Mouse (Mus musculus) thymus, adult 2 months (tissue): ENCODE results near the gene Tnpo1. TPM values are rescaled to one million over a fixed set of nuclear protein-coding genes. Genes with fewer than 3 reads are reported as not detected.

ENCODE experiments used
- DNase-seq: peaks from one replicate; pipeline ENCODE4 v3.0.0; 2021
- H3K27ac ChIP-seq: fragments of 200-500 bp; 2 replicates; pipeline ENCODE4 v1.5.1; 2012; ENCODE audit warnings: low read length, control low read depth; ENCODE audit not compliant: control insufficient read depth, insufficient read depth
- H3K27me3 ChIP-seq: fragments of 200-500 bp; 2 replicates; pipeline ENCODE4 v1.6.1; 2012; ENCODE audit warnings: mild to moderate bottlenecking, low read length, moderate library complexity, mixed read lengths; ENCODE audit not compliant: control insufficient read depth, insufficient read depth
- H3K36me3 ChIP-seq: fragments of 200-500 bp; 2 replicates; pipeline ENCODE4 v1.6.1; 2012; ENCODE audit warnings: mild to moderate bottlenecking, low read length, moderate library complexity; ENCODE audit not compliant: control insufficient read depth, insufficient read depth
- H3K4me1 ChIP-seq: fragments of 200-500 bp; replicated peaks from 2 replicates; pipeline ENCODE4 v1.6.1; 2012; ENCODE audit warnings: low read length; ENCODE audit not compliant: control insufficient read depth, insufficient read depth
- H3K4me3 ChIP-seq: fragments of 200-500 bp; 2 replicates; pipeline ENCODE4 v1.5.1; 2012; ENCODE audit warnings: mild to moderate bottlenecking, low read length, control low read depth, moderate library complexity; ENCODE audit not compliant: control insufficient read depth, insufficient read depth
- CTCF ChIP-seq: fragments of 200-500 bp; IDR thresholded peaks from 2 replicates; pipeline ENCODE4 v1.5.1; 2012; ENCODE audit warnings: mild to moderate bottlenecking, control low read depth, low read length, moderate library complexity, borderline replicate concordance; ENCODE audit not compliant: control insufficient read depth, poor library complexity, insufficient read depth; ENCODE audit errors: extremely low read depth
- POLR2A ChIP-seq: fragments of 200-500 bp; IDR thresholded peaks from 2 replicates; pipeline ENCODE4 v1.6.1; 2012; ENCODE audit warnings: mild to moderate bottlenecking, low read length, control low read depth, moderate library complexity; ENCODE audit not compliant: control insufficient read depth, poor library complexity, insufficient read depth; ENCODE audit errors: extremely low read depth
- WGBS: fragments of 180-500 bp; shearing (Covaris S2); methylation state at CpG from one replicate; pipeline ENCODE4 v1.1.7; 2018; 5-methylcytosine and 5-hydroxymethylcytosine counted together
- polyA plus RNA-seq: library from polyadenylated mRNA; depleted of rRNA; stranded (reverse); fragments of >200 nt; gene quantifications from 2 replicates; pipeline ENCODE4 v1.2.3, GENCODE M21; 2012

Gene Tnpo1
- polyA plus RNA-seq, 1 experiment, result 35.9 TPM

DNA sequence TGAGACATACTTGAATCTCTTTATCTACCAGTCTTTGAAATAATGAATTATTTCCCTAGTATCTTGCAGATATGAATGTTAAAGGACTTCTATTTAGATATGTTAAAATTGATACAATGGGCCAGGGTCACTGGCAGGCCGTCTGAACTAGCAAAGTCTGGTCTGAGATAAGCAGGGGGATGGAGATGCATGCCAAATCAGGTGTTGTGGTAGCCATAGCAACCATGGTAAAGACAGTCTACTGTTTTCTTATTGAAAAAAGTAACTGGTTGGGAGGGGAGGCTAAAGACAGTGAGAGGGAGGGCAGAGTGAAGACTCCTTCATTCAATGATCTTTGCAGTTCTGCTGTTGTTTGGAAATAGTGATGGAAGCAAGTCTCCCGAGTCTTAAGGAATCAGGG is 32.0 kb upstream of the Tnpo1 start:
- Histone ChIP-seq H3K4me3 (no peak overlapping the region), H3K27ac (no peak overlapping the region), H3K4me1 (no peaks in the 10 kb centered on the region; the same call in 1 of the 2 replicates), H3K36me3 (no peaks in the 10 kb centered on the region), H3K27me3 (no peaks in the 10 kb centered on the region)
- no peak for TF ChIP-seq POLR2A
- no peak for TF ChIP-seq CTCF
- DNase-seq, result no peak
- 90% methylated on average over 2 of the region's 2 CpGs for WGBS

DNA sequence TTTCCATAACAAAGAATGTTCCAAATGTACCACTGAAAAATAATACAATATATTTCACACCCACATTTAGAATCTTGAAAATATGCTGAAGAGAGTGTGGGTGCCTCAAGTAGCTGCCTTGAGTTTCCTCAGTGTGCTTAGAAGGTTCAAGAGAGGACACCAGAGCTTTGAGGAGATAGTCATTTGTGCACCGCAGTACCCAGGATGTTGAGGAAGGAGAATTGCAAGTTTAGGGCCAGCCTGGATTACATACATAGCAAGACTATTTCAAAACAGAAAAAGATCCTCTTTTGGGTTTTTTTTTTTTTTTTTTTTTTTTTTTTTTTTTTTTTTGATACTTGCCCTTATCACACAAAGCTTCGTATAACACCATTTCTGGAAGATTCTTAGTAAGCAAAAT is 30.0 kb upstream of the Tnpo1 start:
- DNase-seq, result no peak
- H3K27ac ChIP-seq, result no peak overlapping the region
- H3K36me3 ChIP-seq, result no peaks in the 10 kb centered on the region
- no peaks in the 10 kb centered on the region; the same call in 1 of the 2 replicates for H3K4me1 ChIP-seq
- H3K4me3 ChIP-seq, result no peak overlapping the region
- TF ChIP-seq CTCF (no peak), POLR2A (no peak)
- WGBS, result 87% methylated on average over 2 of the region's 2 CpGs
- no peaks in the 10 kb centered on the region for H3K27me3 ChIP-seq

DNA sequence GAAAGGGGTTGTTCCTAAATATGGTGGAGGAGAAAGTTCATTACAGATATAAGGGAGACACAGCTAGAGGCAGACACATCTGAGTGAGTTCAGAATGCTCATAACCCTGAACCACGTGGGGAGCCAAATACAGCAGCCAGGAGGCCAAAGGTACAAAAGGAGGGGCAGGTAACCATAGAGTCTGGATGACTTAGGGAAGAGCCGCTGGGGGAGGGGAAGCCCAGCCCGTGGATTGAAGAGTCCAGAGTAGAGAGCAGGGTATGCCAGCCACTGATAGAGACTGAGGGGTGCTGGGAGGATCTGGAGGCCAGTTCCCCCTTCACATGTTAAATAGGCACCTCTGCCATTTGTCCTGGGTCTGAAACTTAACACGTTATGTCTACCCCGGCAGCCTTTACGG is 29.5 kb upstream of the Tnpo1 start:
- Histone ChIP-seq H3K4me3 (no peak overlapping the region), H3K27me3 (no peaks in the 10 kb centered on the region), H3K36me3 (no peaks in the 10 kb centered on the region), H3K27ac (no peak overlapping the region), H3K4me1 (no peaks in the 10 kb centered on the region; the same call in 1 of the 2 replicates)
- TF ChIP-seq CTCF, result no peak
- TF ChIP-seq POLR2A, result no peak
- WGBS, result 83% methylated on average over 6 of the region's 6 CpGs
- no peak for DNase-seq

DNA sequence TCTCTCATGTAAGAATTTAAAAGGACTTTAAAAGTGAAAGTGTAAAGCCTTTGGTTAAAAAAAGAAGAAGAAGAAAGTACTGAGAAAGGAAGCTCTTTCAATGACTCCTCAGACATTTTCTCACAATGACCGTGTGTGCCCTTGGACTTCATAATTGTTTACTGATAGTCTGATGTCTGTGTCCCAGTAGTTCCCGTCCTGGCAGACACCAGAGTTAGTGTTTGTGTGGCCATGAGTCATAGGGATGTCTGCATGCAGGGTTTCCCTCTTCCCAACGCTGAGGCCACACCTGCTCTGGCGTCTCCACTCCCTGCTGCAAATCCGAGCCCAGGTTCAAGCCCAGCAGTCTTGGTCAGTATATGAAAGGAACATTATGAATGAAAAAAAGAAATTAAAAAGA is 29.0 kb upstream of the Tnpo1 start:
- no peaks in the 10 kb centered on the region for H3K36me3 ChIP-seq
- no peaks in the 10 kb centered on the region for H3K27me3 ChIP-seq
- no peak for DNase-seq
- 45% methylated on average over 5 of the region's 5 CpGs for WGBS
- H3K4me1 ChIP-seq, result no peaks in the 10 kb centered on the region; the same call in 1 of the 2 replicates
- no peak overlapping the region for H3K27ac ChIP-seq
- TF ChIP-seq POLR2A, result no peak
- TF ChIP-seq CTCF, result no peak
- no peak overlapping the region for H3K4me3 ChIP-seq

DNA sequence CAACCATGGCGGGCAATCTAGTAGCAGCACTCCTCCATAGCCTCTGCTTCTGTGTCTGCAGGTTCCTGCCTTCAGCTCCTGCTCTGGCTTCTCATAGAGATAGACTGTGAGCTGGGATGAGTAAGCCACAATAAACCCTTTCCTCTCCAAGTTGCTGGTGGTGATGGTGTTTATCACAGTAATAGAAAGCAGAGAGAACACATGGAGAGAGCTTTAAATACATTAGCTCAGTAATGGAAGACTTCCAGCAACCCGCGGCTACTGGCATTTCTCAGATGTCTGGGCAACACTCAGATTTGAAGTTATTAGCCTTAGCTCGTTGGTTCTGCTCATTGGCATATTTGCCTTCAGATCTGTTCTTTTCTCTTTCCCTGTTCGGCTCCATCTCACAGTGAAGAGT is 27.6 kb upstream of the Tnpo1 start:
- Histone ChIP-seq H3K4me3 (no peak overlapping the region), H3K27ac (no peak overlapping the region), H3K4me1 (no peaks in the 10 kb centered on the region; the same call in 1 of the 2 replicates), H3K36me3 (no peaks in the 10 kb centered on the region), H3K27me3 (no peaks in the 10 kb centered on the region)
- no peak for DNase-seq
- 94% methylated on average over 5 of the region's 5 CpGs for WGBS
- TF ChIP-seq POLR2A, result no peak
- no peak for TF ChIP-seq CTCF

- no peaks in the 10 kb centered on the region for H3K36me3 ChIP-seq
- H3K4me1 ChIP-seq, result no peaks in the 10 kb centered on the region; the same call in 1 of the 2 replicates
- no peak for DNase-seq
- 95% methylated on average over 7 of the region's 7 CpGs for WGBS
- no peak overlapping the region for H3K4me3 ChIP-seq
- no peaks in the 10 kb centered on the region for H3K27me3 ChIP-seq
- TF ChIP-seq POLR2A, result no peak
- TF ChIP-seq CTCF, result no peak
- no peak overlapping the region for H3K27ac ChIP-seq
Observed at GRCm38 (mm10) chr13:98951951-98952350, 25.8 kb upstream of the Tnpo1 start.

DNA sequence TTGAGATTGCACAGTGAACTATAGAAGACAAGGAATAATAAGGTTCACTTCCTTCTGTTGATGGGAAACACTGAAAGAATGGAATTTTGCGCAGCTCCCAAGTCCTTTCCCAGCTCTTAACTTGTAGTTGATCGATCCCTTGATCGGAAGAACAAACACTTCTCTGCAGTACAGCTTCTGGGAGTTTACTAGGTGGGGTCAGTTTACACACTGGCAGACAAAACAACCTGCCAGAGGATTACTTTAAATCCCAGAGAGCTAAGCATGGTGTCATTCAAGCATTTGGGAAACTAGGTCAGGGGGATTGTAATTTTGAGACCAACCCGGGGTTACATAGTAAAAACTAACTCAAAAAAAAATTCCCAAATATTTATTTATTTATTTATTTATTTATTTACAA is 22.0 kb upstream of the Tnpo1 start:
- Histone ChIP-seq H3K36me3 (no peaks in the 10 kb centered on the region), H3K4me3 (no peak overlapping the region), H3K27me3 (no peaks in the 10 kb centered on the region), H3K27ac (no peak overlapping the region), H3K4me1 (no peaks in the 10 kb centered on the region)
- TF ChIP-seq POLR2A (no peak), CTCF (no peak)
- no peak for DNase-seq
- 94% methylated on average over 4 of the region's 4 CpGs for WGBS
